Mouse (Mus musculus): ENCODE data around the gene Atxn2.
"Not testable (repeated sequence)": the region's sequence is repeated elsewhere in the genome, so short reads cannot be mapped to it uniquely, and the experiment has no call there.

Gene Atxn2

GRCm38 (mm10) chr5:121836692-121837415 is 125.7 kb downstream of the Atxn2 start:
- DNase-seq: peak; percentile 94

- DNase-seq: peak; percentile 34
These were observed 126.6 kb downstream of the Atxn2 start, which contains the start of gene Sh2b3 for GRCm38 (mm10) chr5:121837441-121838340. Sh2b3 (minus strand) TSS chr5:121837646.

GRCm38 (mm10) chr5:121838341-121839127 is 127.4 kb downstream of the Atxn2 start:
- DNase-seq: no peak

GRCm38 (mm10) chr5:121839128-121839473 is 128.0 kb downstream of the Atxn2 start:
- DNase-seq: peak; percentile 72

GRCm38 (mm10) chr5:121841516-121841915 is 130.4 kb downstream of the Atxn2 start:
- DNase-seq: no peak

GRCm38 (mm10) chr5:121841973-121842372 is 130.8 kb downstream of the Atxn2 start:
- no peak for DNase-seq

- peak; percentile 72 for DNase-seq
These were observed 131.6 kb downstream of the Atxn2 start for GRCm38 (mm10) chr5:121842665-121843118.

GRCm38 (mm10) chr5:121843138-121843905 is 132.2 kb downstream of the Atxn2 start:
- no peak for DNase-seq

- no peak for DNase-seq
These were observed 134.2 kb downstream of the Atxn2 start for GRCm38 (mm10) chr5:121845361-121845760.

- DNase-seq: no peak
These were observed 135.2 kb downstream of the Atxn2 start for GRCm38 (mm10) chr5:121846322-121846721.

GRCm38 (mm10) chr5:121847269-121847668 is 136.1 kb downstream of the Atxn2 start:
- not testable (repeated sequence) for DNase-seq

- peak; percentile 64 for DNase-seq
These were observed 136.9 kb downstream of the Atxn2 start for GRCm38 (mm10) chr5:121848035-121848519.

- DNase-seq: peak; percentile 90
These were observed 137.6 kb downstream of the Atxn2 start, which contains the start of gene Pheta1 for GRCm38 (mm10) chr5:121848743-121849142. Pheta1 (plus strand) TSS chr5:121848984.

GRCm38 (mm10) chr5:121849478-121850349 is 138.6 kb downstream of the Atxn2 start:
- peak; percentile 73 for DNase-seq

GRCm38 (mm10) chr5:121853368-121854051 is 142.4 kb downstream of the Atxn2 start:
- DNase-seq: peak; percentile 86

GRCm38 (mm10) chr5:121854768-121855167 is 143.6 kb downstream of the Atxn2 start:
- DNase-seq: no peak

GRCm38 (mm10) chr5:121856740-121857139 is 145.6 kb downstream of the Atxn2 start:
- DNase-seq: no peak

GRCm38 (mm10) chr5:121858427-121858826 is 147.3 kb downstream of the Atxn2 start:
- no peak for DNase-seq

- DNase-seq: no peak
These were observed 150.8 kb downstream of the Atxn2 start for GRCm38 (mm10) chr5:121861964-121862363.

GRCm38 (mm10) chr5:121864330-121864729 is 153.2 kb downstream of the Atxn2 start:
- no peak for DNase-seq
